Mouse (Mus musculus) kidney, embryonic 14.5 days (tissue): ENCODE results near the gene Npepps. TPM values are rescaled to one million over a fixed set of nuclear protein-coding genes. Genes with fewer than 3 reads are reported as not detected.

ENCODE experiments used
- ATAC-seq: fragments of 200-750 bp; cut with Nextera tagmentation; 2 replicates; pipeline ENCODE4 v1.8.0; 2017; ENCODE audit warnings: moderate number of reproducible peaks, mild to moderate bottlenecking, moderate TSS enrichment, moderate library complexity; ENCODE audit not compliant: low FRiP score, low TSS enrichment
- H3K27ac ChIP-seq: fragments of 300-500 bp; sonication (generic); 2 replicates; pipeline ENCODE4 v1.5.1; 2014; ENCODE audit warnings: low read depth, mild to moderate bottlenecking, low read length, moderate library complexity, mixed read lengths
- H3K27me3 ChIP-seq: fragments of 300-500 bp; sonication (generic); 2 replicates; pipeline ENCODE4 v1.6.1; 2014; ENCODE audit warnings: mild to moderate bottlenecking, low read length; ENCODE audit not compliant: control insufficient read depth, insufficient read depth
- H3K36me3 ChIP-seq: fragments of 300-500 bp; sonication (generic); 2 replicates; pipeline ENCODE4 v1.6.1; 2014; ENCODE audit warnings: low read length, mixed read lengths; ENCODE audit not compliant: control insufficient read depth, insufficient read depth
- H3K4me1 ChIP-seq: fragments of 300-500 bp; sonication (generic); 2 replicates; pipeline ENCODE4 v1.6.1; 2014; ENCODE audit warnings: low read length, mixed read lengths; ENCODE audit not compliant: control insufficient read depth, insufficient read depth
- H3K4me2 ChIP-seq: fragments of 300-500 bp; sonication (generic); replicated peaks from 2 replicates; pipeline ENCODE4 v1.6.1; 2014; ENCODE audit warnings: low read depth, mild to moderate bottlenecking, low read length
- H3K4me3 ChIP-seq: fragments of 300-500 bp; sonication (generic); 2 replicates; pipeline ENCODE4 v1.5.1; 2014; ENCODE audit warnings: mild to moderate bottlenecking, low read length
- H3K9ac ChIP-seq: fragments of 300-500 bp; sonication (generic); 2 replicates; pipeline ENCODE4 v1.6.1; 2014; ENCODE audit warnings: low read depth, mild to moderate bottlenecking, low read length, moderate library complexity
- H3K9me3 ChIP-seq: fragments of 300-500 bp; sonication (generic); 2 replicates; pipeline ENCODE4 v1.6.1; 2016; ENCODE audit warnings: low read length; ENCODE audit not compliant: control insufficient read depth
- WGBS: fragments of 180-500 bp; shearing (Covaris S2); extraction: QIAGEN DNeasy Blood & Tissue Kit; methylation state at CpG from one replicate; pipeline ENCODE4 v1.1.7; 2014; 5-methylcytosine and 5-hydroxymethylcytosine counted together
- polyA plus RNA-seq: library from polyadenylated mRNA; unstranded; fragments of >200 nt; fragmentation: Nextera tagmentation; extraction: Ambion mirVana; gene quantifications from 2 replicates; pipeline ENCODE4 v1.2.1, GENCODE M21; 2014

The Npepps gene
- polyA plus RNA-seq, 1 experiment from 2014 or later, result 78.6 TPM

DNA sequence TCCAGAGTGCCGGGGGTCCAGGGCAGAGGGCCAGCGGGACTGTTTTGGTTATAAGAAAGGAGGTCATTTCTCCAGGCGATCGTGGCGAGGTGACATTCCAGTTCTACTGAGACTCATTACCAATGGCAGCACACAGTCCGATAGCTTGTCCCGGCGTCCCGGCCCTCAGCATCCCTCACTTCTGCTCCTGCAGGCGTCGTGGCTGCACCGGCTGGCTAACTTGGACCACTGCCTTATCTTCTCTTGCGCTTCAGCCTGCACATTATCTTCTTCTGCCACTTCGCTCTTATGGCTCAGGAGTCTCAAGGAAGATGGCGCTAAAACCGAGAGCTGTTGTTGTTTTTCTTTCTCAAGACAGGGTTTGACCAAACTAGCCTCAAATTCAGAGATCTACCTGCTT, 21.0 kb upstream of the Npepps start:
- H3K4me3 ChIP-seq, result no peak overlapping the region
- no peaks in the 10 kb centered on the region for H3K36me3 ChIP-seq
- H3K4me1 ChIP-seq, result no peaks in the 10 kb centered on the region
- no peaks in the 10 kb centered on the region for H3K9me3 ChIP-seq
- ATAC-seq, result no peak
- H3K27me3 ChIP-seq, result no peaks in the 10 kb centered on the region
- WGBS, result 86% methylated on average over 16 of the region's 16 CpGs
- no peak overlapping the region for H3K4me2 ChIP-seq
- H3K9ac ChIP-seq, result no peak overlapping the region
- H3K27ac ChIP-seq, result no peak overlapping the region

DNA sequence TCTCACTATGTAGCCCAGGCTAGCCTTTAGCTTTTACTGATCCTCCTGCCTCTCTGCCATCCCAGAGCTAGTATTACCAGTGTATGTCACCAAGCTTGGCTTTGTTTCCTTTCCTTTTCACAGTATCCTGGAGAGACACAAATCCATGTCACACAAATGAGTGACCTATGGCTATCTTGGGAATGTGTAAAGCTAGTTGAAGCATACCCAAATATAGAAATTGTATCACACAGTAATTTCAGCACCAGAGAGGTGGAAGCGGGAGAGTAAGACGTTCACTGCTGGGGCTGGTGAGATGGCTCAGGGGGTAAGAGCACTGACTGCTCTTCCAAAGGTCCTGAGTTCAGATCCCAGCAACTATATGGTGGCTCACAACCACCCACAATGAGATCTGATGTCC, 19.5 kb upstream of the Npepps start:
- H3K4me1 ChIP-seq, result no peaks in the 10 kb centered on the region
- H3K4me3 ChIP-seq, result no peak overlapping the region
- no peaks in the 10 kb centered on the region for H3K36me3 ChIP-seq
- no peak overlapping the region for H3K4me2 ChIP-seq
- no peak for ATAC-seq
- H3K9ac ChIP-seq, result no peak overlapping the region
- H3K27me3 ChIP-seq, result no peaks in the 10 kb centered on the region
- H3K27ac ChIP-seq, result no peak overlapping the region
- WGBS, result 87% methylated on average over 2 of the region's 2 CpGs
- no peaks in the 10 kb centered on the region for H3K9me3 ChIP-seq

DNA sequence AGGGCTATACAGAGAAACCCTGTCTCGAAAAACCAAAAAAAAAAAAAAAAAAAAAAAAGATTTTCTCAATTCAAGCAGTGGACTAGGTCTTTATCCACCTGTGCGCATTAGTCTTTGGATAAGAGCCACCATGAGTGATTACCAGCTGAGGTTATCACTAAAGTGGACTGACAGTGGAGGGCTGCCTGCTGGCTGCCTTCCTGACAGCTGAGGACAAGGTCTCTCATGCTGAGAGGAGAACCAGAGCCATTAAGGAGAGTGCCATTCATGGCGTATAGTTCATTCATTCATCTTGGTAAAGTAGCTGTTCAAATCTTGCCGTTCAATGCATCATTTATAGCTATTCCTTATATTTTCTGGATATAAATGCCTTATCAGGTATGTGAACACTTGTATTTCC, 16.1 kb upstream of the Npepps start:
- Histone ChIP-seq H3K4me2 (no peak overlapping the region), H3K4me3 (no peak overlapping the region), H3K9ac (no peak overlapping the region), H3K4me1 (no peaks in the 10 kb centered on the region), H3K9me3 (no peaks in the 10 kb centered on the region), H3K27ac (no peak overlapping the region), H3K36me3 (no peaks in the 10 kb centered on the region), H3K27me3 (no peaks in the 10 kb centered on the region)
- ATAC-seq, result no peak
- 92% methylated on average over 3 of the region's 4 CpGs for WGBS

DNA sequence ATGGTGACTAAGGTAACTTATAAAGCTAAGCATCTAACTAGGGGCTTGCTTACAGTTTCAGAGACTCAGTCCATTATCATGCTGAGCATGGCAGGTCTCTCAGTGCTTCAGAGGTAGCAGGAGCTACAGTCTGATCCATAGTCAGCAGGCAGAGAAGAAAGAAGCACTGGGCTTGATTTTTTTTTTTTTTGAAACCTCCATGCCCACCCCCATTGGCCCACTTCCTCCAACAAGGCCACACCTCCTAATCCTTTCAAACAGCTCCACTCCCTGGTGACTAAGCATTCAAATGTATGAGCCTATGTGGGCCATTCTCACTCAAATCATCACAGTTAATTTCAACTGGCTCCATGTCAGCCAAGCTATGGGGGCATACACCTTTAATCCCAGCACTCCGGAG, 12.3 kb upstream of the Npepps start:
- H3K4me1 ChIP-seq, result no peaks in the 10 kb centered on the region
- H3K27ac ChIP-seq, result no peak overlapping the region
- no peak overlapping the region for H3K4me3 ChIP-seq
- WGBS, result 97% methylated on average over 1 of the region's 1 CpGs
- no peak overlapping the region for H3K4me2 ChIP-seq
- no peaks in the 10 kb centered on the region for H3K36me3 ChIP-seq
- no peaks in the 10 kb centered on the region for H3K27me3 ChIP-seq
- H3K9me3 ChIP-seq, result no peaks in the 10 kb centered on the region
- no peak overlapping the region for H3K9ac ChIP-seq
- no peak for ATAC-seq

DNA sequence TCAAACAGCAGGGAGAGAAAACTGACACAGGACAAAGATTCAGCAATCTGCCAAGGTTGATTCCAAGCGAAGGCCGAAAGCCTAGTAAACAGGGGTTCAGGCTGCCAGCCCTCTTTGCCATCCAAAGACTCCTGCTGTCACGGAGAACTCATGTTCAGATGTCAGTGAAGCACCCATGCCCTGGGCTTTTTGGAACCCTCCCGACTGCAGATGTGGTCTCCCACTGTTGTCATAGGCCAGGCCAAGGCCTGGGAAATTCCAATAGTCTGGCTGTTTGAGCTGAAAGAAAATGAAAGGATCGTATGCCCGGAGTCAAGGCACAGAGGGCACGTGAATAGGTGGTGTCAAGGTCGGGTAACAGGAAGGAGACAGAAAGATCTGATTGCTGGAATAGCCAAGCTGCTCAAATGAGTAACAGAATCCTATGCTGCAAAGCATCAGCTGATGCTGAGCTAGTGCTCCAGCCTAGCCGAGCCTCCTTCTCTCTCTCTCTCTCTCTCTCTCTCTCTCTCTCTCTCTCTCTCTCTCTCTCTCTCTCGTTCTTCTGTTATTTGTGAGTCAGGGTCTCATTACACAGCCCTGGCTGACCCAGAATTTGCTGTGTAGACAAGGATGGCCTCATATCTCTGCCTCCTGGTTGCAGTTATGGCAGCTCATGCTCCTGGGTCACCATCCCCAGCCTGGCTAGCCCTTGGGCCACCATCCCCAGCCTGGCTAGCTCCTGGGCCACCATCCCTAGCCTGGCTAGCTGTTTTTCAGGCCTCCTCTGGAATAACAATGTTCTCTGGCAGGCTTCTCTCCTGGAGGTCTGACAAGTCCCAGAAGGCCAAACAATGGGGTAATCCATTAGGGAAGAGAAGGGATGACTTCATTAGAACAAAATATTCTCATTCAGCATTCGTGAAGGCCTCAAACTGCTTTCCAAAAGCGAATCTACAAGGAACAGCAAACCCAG, 9.1 kb upstream of the Npepps start:
- Histone ChIP-seq H3K36me3 (no peaks in the 10 kb centered on the region), H3K27me3 (no peaks in the 10 kb centered on the region), H3K4me3 (no peak overlapping the region), H3K4me1 (0 out of 2 replicates have a peak, but pooled peaks cover 4% of the 10 kb centered on the region), H3K9ac (no peak overlapping the region), H3K9me3 (no peaks in the 10 kb centered on the region), H3K4me2 (no peak overlapping the region), H3K27ac (no peak overlapping the region)
- no peak for ATAC-seq
- 52% methylated on average over 12 of the region's 12 CpGs for WGBS

DNA sequence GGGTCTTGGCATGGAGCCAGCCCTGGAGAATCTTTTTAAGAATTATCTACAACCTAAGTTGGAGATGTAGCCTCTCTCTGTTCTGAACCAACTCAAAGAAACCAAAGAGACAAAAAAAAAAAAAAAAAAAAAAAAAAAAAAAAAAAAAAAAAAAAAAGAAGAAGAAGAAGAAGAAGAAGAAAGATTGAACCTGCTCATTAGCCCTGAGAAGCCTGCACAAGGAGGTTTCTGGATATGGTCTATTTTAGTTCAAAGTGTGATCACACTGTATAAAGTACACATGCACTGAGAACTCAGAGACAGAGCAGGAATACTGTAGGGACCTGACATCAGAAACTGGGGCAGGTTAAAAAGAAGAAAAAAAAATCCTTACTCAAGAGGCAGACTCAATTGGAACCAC, 7.2 kb upstream of the Npepps start:
- Histone ChIP-seq H3K4me3 (no peak overlapping the region), H3K27ac (no peak overlapping the region)
- ATAC-seq, result no peak

DNA sequence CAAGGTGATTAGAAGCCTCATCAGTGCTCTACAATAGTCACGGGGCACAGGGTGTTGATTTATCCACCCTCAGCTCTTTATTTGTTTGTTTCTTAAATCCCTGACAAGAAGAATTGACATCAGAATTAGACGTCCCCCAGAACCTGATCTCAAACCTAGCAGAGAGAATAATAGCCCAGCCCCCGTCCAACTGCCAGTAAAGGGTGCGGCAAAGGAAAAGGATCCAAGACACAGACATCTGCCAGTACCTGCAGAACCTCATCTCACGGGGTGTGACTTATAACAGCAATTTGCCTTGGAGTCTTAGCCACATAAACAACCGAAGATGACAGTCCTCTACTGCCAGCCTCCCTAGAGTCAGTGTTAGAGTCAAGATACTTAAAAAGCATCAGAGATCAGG, 6.5 kb upstream of the Npepps start:
- WGBS, result 50% methylated on average over 6 of the region's 6 CpGs
- no peak for ATAC-seq

More for the DNA sequence above, 7.2 kb upstream of the Npepps start:
- Histone ChIP-seq H3K4me1 (0 out of 2 replicates have a peak, but pooled peaks cover 4% of the 10 kb centered on the region), H3K27me3 (no peaks in the 10 kb centered on the region), H3K9me3 (no peaks in the 10 kb centered on the region), H3K36me3 (no peaks in the 10 kb centered on the region), H3K4me2 (no peak overlapping the region), H3K9ac (no peak overlapping the region)

DNA sequence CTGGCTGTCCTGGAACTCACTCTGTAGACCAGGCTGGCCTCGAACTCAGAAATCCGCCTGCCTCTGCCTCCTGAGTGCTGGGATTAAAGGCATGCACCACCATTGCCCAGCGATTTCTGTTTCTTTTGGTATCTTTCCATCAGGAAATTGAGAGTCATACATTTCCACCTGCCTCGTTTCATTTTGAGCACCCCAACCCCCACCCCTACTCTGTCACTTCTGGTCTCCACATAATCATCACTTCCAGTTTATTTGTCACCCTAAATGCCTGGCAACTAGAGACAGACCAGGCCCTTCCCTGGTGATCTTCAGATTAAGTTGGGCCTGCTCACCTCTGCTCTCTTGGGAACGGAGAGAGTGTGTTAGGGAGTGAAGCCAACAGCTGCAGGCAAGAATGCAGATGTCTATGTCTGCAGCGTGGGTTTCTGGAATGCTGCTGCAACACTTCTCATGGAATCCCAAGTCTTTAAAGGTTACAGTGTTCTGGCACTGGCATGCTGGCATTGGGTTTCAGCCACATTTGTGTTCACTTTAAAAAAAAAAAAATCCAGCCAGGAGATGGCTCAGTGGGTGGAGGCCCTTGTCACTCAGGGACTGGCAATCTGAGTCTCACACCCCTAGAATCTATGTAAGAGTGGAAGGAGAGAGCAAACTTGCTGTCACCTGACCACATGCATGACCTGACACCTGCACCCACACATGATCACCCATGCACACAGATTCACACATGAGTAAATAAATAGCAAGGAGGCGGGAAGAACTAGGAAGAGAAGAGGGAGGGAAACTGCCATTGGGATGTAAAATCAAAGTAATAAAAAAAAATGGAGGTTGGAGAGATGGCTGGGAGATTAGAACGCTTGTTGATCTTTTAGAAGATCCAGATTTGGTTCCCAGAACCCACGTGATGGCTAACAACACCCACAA, 5.7 kb upstream of the Npepps start:
- H3K4me2 ChIP-seq, result no peak overlapping the region
- H3K27ac ChIP-seq, result no peak overlapping the region
- WGBS, result 61% methylated on average over 9 of the region's 9 CpGs
- H3K9me3 ChIP-seq, result no peaks in the 10 kb centered on the region
- no peak overlapping the region for H3K9ac ChIP-seq
- 0 out of 2 replicates have a peak, but pooled peaks cover 4% of the 10 kb centered on the region for H3K4me1 ChIP-seq
- no peaks in the 10 kb centered on the region for H3K36me3 ChIP-seq
- no peaks in the 10 kb centered on the region for H3K27me3 ChIP-seq
- no peak overlapping the region for H3K4me3 ChIP-seq
- ATAC-seq, result no peak

More for the DNA sequence above, 6.5 kb upstream of the Npepps start:
- no peaks in the 10 kb centered on the region for H3K36me3 ChIP-seq
- H3K4me3 ChIP-seq, result no peak overlapping the region
- H3K9me3 ChIP-seq, result no peaks in the 10 kb centered on the region
- no peak overlapping the region for H3K27ac ChIP-seq
- H3K4me1 ChIP-seq, result 0 out of 2 replicates have a peak, but pooled peaks cover 4% of the 10 kb centered on the region
- no peak overlapping the region for H3K4me2 ChIP-seq
- H3K9ac ChIP-seq, result no peak overlapping the region
- no peaks in the 10 kb centered on the region for H3K27me3 ChIP-seq
